Mouse (Mus musculus): ENCODE results near the gene Recql5. TPM values are rescaled to one million over a fixed set of nuclear protein-coding genes. Genes with fewer than 3 reads are reported as not detected.
A peak's percentile ranks its signal among the peaks of the same experiment; 100 is the strongest.

The Recql5 gene
- polyA plus RNA-seq, 1 experiment from 2014 or later, result 21.5 TPM

DNA sequence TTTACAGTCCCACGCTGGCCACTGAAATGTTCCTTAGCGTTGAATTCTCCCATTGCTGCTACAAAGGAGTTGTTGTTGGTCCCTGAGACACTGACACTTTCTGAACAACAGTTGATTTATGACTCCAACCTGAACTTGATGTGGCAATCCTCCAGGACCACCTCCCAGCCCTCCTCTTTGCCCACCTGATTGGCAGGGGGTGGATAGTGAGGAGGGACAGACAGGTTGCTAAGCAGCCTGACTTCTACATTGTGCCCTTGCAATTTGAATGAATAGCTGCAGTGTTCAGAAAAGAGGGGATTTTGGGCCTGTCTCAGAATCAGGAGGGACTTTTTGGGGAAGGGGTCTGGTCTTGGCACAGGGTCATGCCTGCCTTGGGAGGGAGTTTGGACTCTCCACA, 17.4 kb upstream of the Recql5 start:
- 88% methylated on average over 2 of the region's 2 CpGs for WGBS
- DNase-seq (ENCODE audit: low spot score) (no peak), ATAC-seq (ENCODE audit: insufficient number of reproducible peaks, low FRiP score, low TSS enrichment, low read depth) (no peak)
- Histone ChIP-seq H3K4me1 (ENCODE audit: control insufficient read depth, insufficient read depth, low read length) (no peaks in the 10 kb centered on the region), H3K4me2 (ENCODE audit: low read depth, severe bottlenecking) (no peak overlapping the region), H3K9ac (ENCODE audit: low read length) (no peak overlapping the region), H3K9me3 (ENCODE audit: control insufficient read depth, low read length) (no peaks in the 10 kb centered on the region), H3K27ac (replicated peaks; ENCODE audit: low read depth, low read length) (no peak overlapping the region), H3K4me3 (ENCODE audit: low read depth, low read length) (no peak overlapping the region), H3K36me3 (ENCODE audit: control insufficient read depth, insufficient read depth, low read length) (peaks cover 15% of the 10 kb centered on the region), H3K27me3 (ENCODE audit: control insufficient read depth, insufficient read depth, low read length) (no peaks in the 10 kb centered on the region)

DNA sequence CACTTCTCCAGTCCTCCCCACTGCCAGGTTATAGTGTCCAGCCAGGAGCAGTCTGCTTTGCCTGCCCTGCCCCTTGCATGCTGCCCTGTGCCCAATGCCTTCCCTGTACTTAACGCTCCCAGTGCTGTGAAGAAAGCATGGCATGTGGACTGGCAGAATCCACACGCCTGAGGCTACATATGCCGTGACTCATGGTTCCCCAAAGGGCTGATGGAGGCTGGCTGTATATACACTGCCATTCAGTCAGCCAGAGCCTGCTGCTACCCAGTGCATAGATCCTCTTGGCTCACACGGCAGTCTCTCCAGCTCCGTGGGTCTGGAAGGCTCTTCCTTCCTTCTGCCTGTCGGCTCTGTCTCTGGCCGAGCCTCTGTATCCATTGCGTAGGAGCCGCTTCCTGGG, 15.0 kb upstream of the Recql5 start:
- no peak overlapping the region for H3K4me3 ChIP-seq (ENCODE audit: low read depth, low read length)
- no peak overlapping the region for H3K4me2 ChIP-seq (ENCODE audit: low read depth, severe bottlenecking)
- peaks cover 17% of the 10 kb centered on the region for H3K36me3 ChIP-seq (ENCODE audit: control insufficient read depth, insufficient read depth, low read length)
- 96% methylated on average over 9 of the region's 9 CpGs for WGBS
- H3K9me3 ChIP-seq (ENCODE audit: control insufficient read depth, low read length), result no peaks in the 10 kb centered on the region
- H3K27me3 ChIP-seq (ENCODE audit: control insufficient read depth, insufficient read depth, low read length), result no peaks in the 10 kb centered on the region
- DNase-seq (ENCODE audit: low spot score) (no peak), ATAC-seq (ENCODE audit: insufficient number of reproducible peaks, low FRiP score, low TSS enrichment, low read depth) (no peak)
- H3K9ac ChIP-seq (ENCODE audit: low read length), result no peak overlapping the region
- H3K4me1 ChIP-seq (ENCODE audit: control insufficient read depth, insufficient read depth, low read length), result no peaks in the 10 kb centered on the region
- no peak overlapping the region for H3K27ac ChIP-seq (replicated peaks; ENCODE audit: low read depth, low read length)

- no peaks in the 10 kb centered on the region for H3K27me3 ChIP-seq (ENCODE audit: control insufficient read depth, insufficient read depth, low read length)
- H3K4me3 ChIP-seq (ENCODE audit: low read depth, low read length), result no peak overlapping the region
- peaks cover 10% of the 10 kb centered on the region for H3K36me3 ChIP-seq (ENCODE audit: control insufficient read depth, insufficient read depth, low read length)
- no peak overlapping the region for H3K9ac ChIP-seq (ENCODE audit: low read length)
- H3K27ac ChIP-seq (replicated peaks; ENCODE audit: low read depth, low read length), result no peak overlapping the region
- DNase-seq (ENCODE audit: low spot score), result no peak
- H3K4me2 ChIP-seq (ENCODE audit: low read depth, severe bottlenecking), result no peak overlapping the region
- no peaks in the 10 kb centered on the region for H3K9me3 ChIP-seq (ENCODE audit: control insufficient read depth, low read length)
- 86% methylated on average over 9 of the region's 9 CpGs for WGBS
- no peaks in the 10 kb centered on the region for H3K4me1 ChIP-seq (ENCODE audit: control insufficient read depth, insufficient read depth, low read length)
- no peak for ATAC-seq (ENCODE audit: insufficient number of reproducible peaks, low FRiP score, low TSS enrichment, low read depth)
Measured at GRCm38 (mm10) chr11:115946221-115946828, 13.0 kb upstream of the Recql5 start.

DNA sequence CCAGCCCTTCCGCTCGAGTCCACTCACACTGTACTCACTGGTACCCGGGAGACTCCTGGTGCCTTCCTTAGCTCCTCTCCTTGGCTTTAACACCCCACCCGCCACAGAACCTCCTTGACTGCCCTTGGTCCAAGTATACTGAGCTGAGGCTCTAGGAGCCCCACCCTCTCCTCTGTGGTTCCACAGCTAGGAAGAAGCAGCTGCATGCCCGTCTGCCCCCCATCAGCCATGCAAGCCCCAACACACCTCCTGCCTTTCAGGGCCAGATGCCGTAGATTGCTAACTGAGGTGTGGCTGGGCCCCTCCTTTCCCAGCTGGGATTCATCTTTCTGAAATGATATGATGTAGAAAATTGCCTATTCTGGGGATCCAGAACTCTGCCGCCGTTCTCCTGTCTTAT, 12.0 kb upstream of the Recql5 start:
- Histone ChIP-seq H3K9ac (ENCODE audit: low read length) (no peak overlapping the region), H3K36me3 (ENCODE audit: control insufficient read depth, insufficient read depth, low read length) (peaks cover 10% of the 10 kb centered on the region; the same call in 1 of the 2 replicates), H3K4me3 (ENCODE audit: low read depth, low read length) (no peak overlapping the region), H3K27me3 (ENCODE audit: control insufficient read depth, insufficient read depth, low read length) (no peaks in the 10 kb centered on the region), H3K4me1 (ENCODE audit: control insufficient read depth, insufficient read depth, low read length) (no peaks in the 10 kb centered on the region), H3K27ac (replicated peaks; ENCODE audit: low read depth, low read length) (no peak overlapping the region), H3K9me3 (ENCODE audit: control insufficient read depth, low read length) (no peaks in the 10 kb centered on the region), H3K4me2 (ENCODE audit: low read depth, severe bottlenecking) (no peak overlapping the region)
- DNase-seq (ENCODE audit: low spot score) (no peak), ATAC-seq (ENCODE audit: insufficient number of reproducible peaks, low FRiP score, low TSS enrichment, low read depth) (no peak)
- WGBS, result 89% methylated on average over 8 of the region's 8 CpGs

- H3K36me3 ChIP-seq (ENCODE audit: control insufficient read depth, insufficient read depth, low read length), result peaks cover 14% of the 10 kb centered on the region; the same call in 1 of the 2 replicates
- H3K27me3 ChIP-seq (ENCODE audit: control insufficient read depth, insufficient read depth, low read length), result no peaks in the 10 kb centered on the region
- no peak overlapping the region for H3K9ac ChIP-seq (ENCODE audit: low read length)
- WGBS, result 86% methylated on average over 7 of the region's 7 CpGs
- no peak overlapping the region for H3K4me2 ChIP-seq (ENCODE audit: low read depth, severe bottlenecking)
- no peak overlapping the region for H3K27ac ChIP-seq (replicated peaks; ENCODE audit: low read depth, low read length)
- no peaks in the 10 kb centered on the region for H3K9me3 ChIP-seq (ENCODE audit: control insufficient read depth, low read length)
- ATAC-seq (ENCODE audit: insufficient number of reproducible peaks, low FRiP score, low TSS enrichment, low read depth) (no peak), DNase-seq (ENCODE audit: low spot score) (no peak)
- no peak overlapping the region for H3K4me3 ChIP-seq (ENCODE audit: low read depth, low read length)
- no peaks in the 10 kb centered on the region for H3K4me1 ChIP-seq (ENCODE audit: control insufficient read depth, insufficient read depth, low read length)
Measured at GRCm38 (mm10) chr11:115941980-115942379, 8.7 kb upstream of the Recql5 start.

DNA sequence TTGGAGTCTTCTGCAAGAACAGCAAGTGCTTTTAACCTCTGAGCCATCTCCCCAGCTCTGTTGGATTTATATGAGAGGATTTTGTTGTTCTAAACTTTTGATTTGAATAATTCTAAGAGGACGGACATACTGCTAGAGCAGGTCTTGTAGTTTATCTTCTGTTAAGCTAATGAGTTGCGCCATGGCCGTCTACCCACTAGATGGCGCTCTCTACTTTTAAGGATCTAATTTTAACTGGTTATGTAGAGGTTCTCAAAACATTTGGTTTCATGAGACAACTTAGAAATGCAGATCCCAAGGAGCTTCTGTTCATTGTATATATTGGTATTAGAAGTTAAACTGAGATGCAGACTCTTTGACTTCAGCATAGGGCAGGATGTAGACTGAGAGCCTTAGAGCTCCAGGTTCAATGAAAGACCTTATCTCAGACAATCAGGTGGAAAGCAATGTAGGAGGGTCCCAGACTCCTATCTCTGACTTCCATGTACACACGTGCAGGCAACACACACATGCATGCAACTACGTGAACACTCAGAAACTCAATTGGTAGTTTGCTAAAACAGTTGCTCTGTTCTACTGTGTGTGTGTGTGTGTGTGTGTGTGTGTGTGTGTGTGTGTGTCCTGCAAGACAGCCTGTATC, 6.5 kb upstream of the Recql5 start:
- Histone ChIP-seq H3K9me3 (ENCODE audit: control insufficient read depth, low read length) (no peaks in the 10 kb centered on the region), H3K27ac (replicated peaks; ENCODE audit: low read depth, low read length) (no peak overlapping the region), H3K9ac (ENCODE audit: low read length) (no peak overlapping the region), H3K4me2 (ENCODE audit: low read depth, severe bottlenecking) (no peak overlapping the region), H3K36me3 (ENCODE audit: control insufficient read depth, insufficient read depth, low read length) (0 out of 2 replicates have a peak, but pooled peaks cover 9% of the 10 kb centered on the region), H3K4me1 (ENCODE audit: control insufficient read depth, insufficient read depth, low read length) (no peaks in the 10 kb centered on the region), H3K27me3 (ENCODE audit: control insufficient read depth, insufficient read depth, low read length) (no peaks in the 10 kb centered on the region), H3K4me3 (ENCODE audit: low read depth, low read length) (no peak overlapping the region)
- 44% methylated on average over 6 of the region's 6 CpGs for WGBS
- peak; percentile 75 for DNase-seq (ENCODE audit: low spot score)
- no peak for ATAC-seq (ENCODE audit: insufficient number of reproducible peaks, low FRiP score, low TSS enrichment, low read depth)

DNA sequence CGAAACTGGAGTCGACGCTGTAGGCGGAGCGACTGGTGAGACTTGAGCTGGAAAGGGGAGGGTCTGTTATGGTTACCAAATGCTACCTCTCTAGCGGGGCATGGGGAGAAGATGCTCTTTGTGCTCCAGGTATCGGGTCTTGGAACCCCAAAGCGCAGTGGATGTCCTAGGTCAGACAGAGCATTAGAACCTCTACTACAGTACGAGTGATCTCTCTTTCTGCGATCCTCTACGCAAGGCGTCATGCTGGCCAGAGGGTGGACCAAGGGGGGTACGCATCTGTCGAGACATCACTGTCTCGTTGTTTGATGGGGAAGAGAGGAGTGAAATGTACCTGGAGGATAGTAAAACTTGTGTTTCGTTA, 452 bp upstream of the Recql5 start:
- DNase-seq (ENCODE audit: low spot score), result no peak
- under 1% methylated on average over 16 of the region's 16 CpGs for WGBS
- Histone ChIP-seq H3K9me3 (ENCODE audit: control insufficient read depth, low read length) (no peaks in the 10 kb centered on the region), H3K4me1 (ENCODE audit: control insufficient read depth, insufficient read depth, low read length) (peaks cover 13% of the 10 kb centered on the region), H3K27me3 (ENCODE audit: control insufficient read depth, insufficient read depth, low read length) (no peaks in the 10 kb centered on the region), H3K4me2 (ENCODE audit: low read depth, severe bottlenecking) (peak overlapping the region; percentile 76), H3K27ac (replicated peaks; ENCODE audit: low read depth, low read length) (no peak overlapping the region), H3K9ac (ENCODE audit: low read length) (peak overlapping the region; percentile 70), H3K4me3 (ENCODE audit: low read depth, low read length) (peak overlapping the region; percentile 77), H3K36me3 (ENCODE audit: control insufficient read depth, insufficient read depth, low read length) (0 out of 2 replicates have a peak, but pooled peaks cover 4% of the 10 kb centered on the region)
- ATAC-seq (ENCODE audit: insufficient number of reproducible peaks, low FRiP score, low TSS enrichment, low read depth), result peak; percentile 39; the same call in 1 of the 2 replicates

- no peak overlapping the region for H3K4me3 ChIP-seq (ENCODE audit: low read depth, low read length)
- H3K27ac ChIP-seq (replicated peaks; ENCODE audit: low read depth, low read length), result no peak overlapping the region
- ATAC-seq (ENCODE audit: insufficient number of reproducible peaks, low FRiP score, low TSS enrichment, low read depth) (no peak), DNase-seq (ENCODE audit: low spot score) (no peak)
- no peak overlapping the region for H3K9ac ChIP-seq (ENCODE audit: low read length)
- H3K4me1 ChIP-seq (ENCODE audit: control insufficient read depth, insufficient read depth, low read length), result peaks cover 13% of the 10 kb centered on the region
- H3K36me3 ChIP-seq (ENCODE audit: control insufficient read depth, insufficient read depth, low read length), result peaks cover 2% of the 10 kb centered on the region; the same call in 1 of the 2 replicates
- H3K4me2 ChIP-seq (ENCODE audit: low read depth, severe bottlenecking), result no peak overlapping the region
- H3K9me3 ChIP-seq (ENCODE audit: control insufficient read depth, low read length), result no peaks in the 10 kb centered on the region
- no peaks in the 10 kb centered on the region for H3K27me3 ChIP-seq (ENCODE audit: control insufficient read depth, insufficient read depth, low read length)
- WGBS, result 73% methylated on average over 3 of the region's 3 CpGs
Measured at GRCm38 (mm10) chr11:115931235-115931634, 2.0 kb downstream of the Recql5 start.

Measured in limb, embryonic 11.5 days (tissue).